Mouse (Mus musculus): Measurements from ENCODE around the gene S100pbp.

DNA sequence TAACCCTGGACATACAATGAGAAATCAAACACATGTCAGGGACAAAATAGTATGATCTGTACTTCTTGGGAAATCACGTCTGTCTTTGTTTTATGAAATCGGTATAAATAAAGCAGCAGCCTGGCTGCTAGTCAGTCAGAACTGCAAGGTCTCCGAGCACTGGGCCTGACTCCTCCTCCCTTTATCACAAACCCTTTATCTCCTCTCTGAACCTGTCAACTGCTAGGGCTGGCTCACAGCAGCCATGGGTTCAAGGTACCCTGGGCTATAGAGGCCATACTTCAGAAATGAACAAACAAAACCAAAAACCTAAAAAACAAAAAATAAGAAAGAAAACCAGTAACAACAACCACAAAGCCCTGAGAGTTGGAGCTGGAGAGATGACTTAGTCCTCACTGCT is 31.0 kb downstream of the S100pbp start:
- TF ChIP-seq CTCF (conservative IDR thresholded peaks at IDR 0.05; ENCODE audit: low read length) = no peak
- no peak for TF ChIP-seq POU5F1 (IDR thresholded peaks at IDR 0.05; ENCODE audit: borderline replicate concordance, low read length)
- TF ChIP-seq NANOG (IDR thresholded peaks at IDR 0.05; ENCODE audit: borderline replicate concordance, low read length) = no peak
